Mouse (Mus musculus): ENCODE results near the gene Slamf6. TPM values are rescaled to one million over a fixed set of nuclear protein-coding genes. Genes with fewer than 3 reads are reported as not detected.

Gene Slamf6
- polyA plus RNA-seq, 1 experiment from 2014 or later = 7.2 TPM

- WGBS (ENCODE audit: insufficient replicate concordance) = 74% methylated on average over 3 of the region's 3 CpGs
- H3K4me1 ChIP-seq (ENCODE audit: insufficient read depth) = no peaks in the 10 kb centered on the region
Measured at GRCm38 (mm10) chr1:171924900-171925299, 7.6 kb downstream of the Slamf6 start.

GRCm38 (mm10) chr1:171933851-171934250 is 16.5 kb downstream of the Slamf6 start:
- H3K9ac ChIP-seq (replicated peaks) = no peak overlapping the region
- no peaks in the 10 kb centered on the region for H3K27me3 ChIP-seq (ENCODE audit: insufficient read depth, low read length)
- H3K4me1 ChIP-seq (ENCODE audit: insufficient read depth) = no peaks in the 10 kb centered on the region
- DNase-seq (no peak), ATAC-seq (no peak)
- H3K27ac ChIP-seq (ENCODE audit: low read depth) = no peak overlapping the region
- TF ChIP-seq CTCF (IDR thresholded peaks at IDR 0.05; ENCODE audit: low read depth) (no peak), EP300 (IDR thresholded peaks at IDR 0.05; ENCODE audit: low read depth) (no peak)
- H3K4me3 ChIP-seq (ENCODE audit: low read depth, low read length) = no peak overlapping the region
- no peak overlapping the region for H3K4me2 ChIP-seq (ENCODE audit: low read depth, low read length)
- no peaks in the 10 kb centered on the region for H3K9me3 ChIP-seq (ENCODE audit: low read length)
- 54% methylated on average over 3 of the region's 3 CpGs for WGBS (ENCODE audit: insufficient replicate concordance)
- no peaks in the 10 kb centered on the region for H3K36me3 ChIP-seq (replicated peaks; ENCODE audit: insufficient read depth, low read length)

More at GRCm38 (mm10) chr1:171924900-171925299, 7.6 kb downstream of the Slamf6 start:
- Histone ChIP-seq H3K36me3 (replicated peaks; ENCODE audit: insufficient read depth, low read length) (no peaks in the 10 kb centered on the region), H3K9ac (replicated peaks) (no peak overlapping the region), H3K27ac (ENCODE audit: low read depth) (no peak overlapping the region), H3K4me3 (ENCODE audit: low read depth, low read length) (no peak overlapping the region), H3K4me2 (ENCODE audit: low read depth, low read length) (no peak overlapping the region), H3K27me3 (ENCODE audit: insufficient read depth, low read length) (no peaks in the 10 kb centered on the region), H3K9me3 (ENCODE audit: low read length) (no peaks in the 10 kb centered on the region; the same call in 1 of the 2 replicates)
- ATAC-seq (no peak), DNase-seq (no peak)
- no peak for TF ChIP-seq EP300 (IDR thresholded peaks at IDR 0.05; ENCODE audit: low read depth)
- no peak for TF ChIP-seq CTCF (IDR thresholded peaks at IDR 0.05; ENCODE audit: low read depth)

GRCm38 (mm10) chr1:171938952-171939948 is 21.9 kb downstream of the Slamf6 start:
- WGBS (ENCODE audit: insufficient replicate concordance) = 67% methylated on average over 14 of the region's 14 CpGs
- ATAC-seq = no peak
- DNase-seq = no peak
- Histone ChIP-seq H3K36me3 (replicated peaks; ENCODE audit: insufficient read depth, low read length) (no peaks in the 10 kb centered on the region), H3K27ac (ENCODE audit: low read depth) (no peak overlapping the region), H3K4me1 (ENCODE audit: insufficient read depth) (no peaks in the 10 kb centered on the region), H3K4me3 (ENCODE audit: low read depth, low read length) (no peak overlapping the region), H3K4me2 (ENCODE audit: low read depth, low read length) (no peak overlapping the region), H3K9ac (replicated peaks) (no peak overlapping the region), H3K9me3 (ENCODE audit: low read length) (no peaks in the 10 kb centered on the region), H3K27me3 (ENCODE audit: insufficient read depth, low read length) (no peaks in the 10 kb centered on the region)
- no peak for TF ChIP-seq CTCF (IDR thresholded peaks at IDR 0.05; ENCODE audit: low read depth)
- TF ChIP-seq EP300 (IDR thresholded peaks at IDR 0.05; ENCODE audit: low read depth) = no peak

DNA sequence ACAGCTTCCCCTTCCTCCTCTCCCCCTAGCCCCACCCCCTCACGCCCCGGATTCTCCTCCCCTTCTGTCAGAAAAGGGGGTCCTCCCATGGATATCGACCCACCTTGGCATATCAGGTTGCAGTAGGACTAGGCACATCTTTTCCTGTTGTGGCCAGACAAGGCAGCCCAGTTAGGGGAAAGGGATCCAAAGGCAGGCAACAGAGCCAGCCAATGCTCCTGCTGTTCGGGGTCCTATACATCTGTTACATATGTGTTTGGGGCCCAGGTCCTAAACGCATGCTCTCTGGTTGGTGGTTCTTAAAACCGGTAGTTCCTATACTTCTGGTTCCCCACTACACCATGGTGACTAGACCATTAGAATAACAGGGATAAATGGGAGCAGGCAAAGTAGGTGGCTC is 23.3 kb downstream of the Slamf6 start:
- ATAC-seq (no peak), DNase-seq (no peak)
- H3K9ac ChIP-seq (replicated peaks) = no peak overlapping the region
- no peak for TF ChIP-seq CTCF (IDR thresholded peaks at IDR 0.05; ENCODE audit: low read depth)
- H3K4me3 ChIP-seq (ENCODE audit: low read depth, low read length) = no peak overlapping the region
- H3K9me3 ChIP-seq (ENCODE audit: low read length) = no peaks in the 10 kb centered on the region
- no peak overlapping the region for H3K4me2 ChIP-seq (ENCODE audit: low read depth, low read length)
- H3K36me3 ChIP-seq (replicated peaks; ENCODE audit: insufficient read depth, low read length) = no peaks in the 10 kb centered on the region
- 58% methylated on average over 6 of the region's 6 CpGs for WGBS (ENCODE audit: insufficient replicate concordance)
- H3K27me3 ChIP-seq (ENCODE audit: insufficient read depth, low read length) = no peaks in the 10 kb centered on the region
- H3K4me1 ChIP-seq (ENCODE audit: insufficient read depth) = no peaks in the 10 kb centered on the region
- no peak overlapping the region for H3K27ac ChIP-seq (ENCODE audit: low read depth)

GRCm38 (mm10) chr1:171946447-171946995 is 29.2 kb downstream of the Slamf6 start:
- H3K9me3 ChIP-seq (ENCODE audit: low read length) = no peaks in the 10 kb centered on the region
- H3K27me3 ChIP-seq (ENCODE audit: insufficient read depth, low read length) = no peaks in the 10 kb centered on the region
- no peak overlapping the region for H3K4me2 ChIP-seq (ENCODE audit: low read depth, low read length)
- ATAC-seq (no peak), DNase-seq (no peak)
- TF ChIP-seq CTCF (IDR thresholded peaks at IDR 0.05; ENCODE audit: low read depth) (no peak), EP300 (IDR thresholded peaks at IDR 0.05; ENCODE audit: low read depth) (no peak)
- H3K36me3 ChIP-seq (replicated peaks; ENCODE audit: insufficient read depth, low read length) = no peaks in the 10 kb centered on the region
- 66% methylated on average over 6 of the region's 6 CpGs for WGBS (ENCODE audit: insufficient replicate concordance)
- H3K9ac ChIP-seq (replicated peaks) = no peak overlapping the region
- H3K4me1 ChIP-seq (ENCODE audit: insufficient read depth) = no peaks in the 10 kb centered on the region
- H3K4me3 ChIP-seq (ENCODE audit: low read depth, low read length) = no peak overlapping the region
- no peak overlapping the region for H3K27ac ChIP-seq (ENCODE audit: low read depth)

- no peak for ATAC-seq
- no peak overlapping the region for H3K27ac ChIP-seq (ENCODE audit: low read depth)
- no peaks in the 10 kb centered on the region for H3K9me3 ChIP-seq (ENCODE audit: low read length)
- 71% methylated on average over 11 of the region's 11 CpGs for WGBS (ENCODE audit: insufficient replicate concordance)
- TF ChIP-seq CTCF (IDR thresholded peaks at IDR 0.05; ENCODE audit: low read depth) (no peak), EP300 (IDR thresholded peaks at IDR 0.05; ENCODE audit: low read depth) (no peak)
- no peak for DNase-seq
- H3K4me3 ChIP-seq (ENCODE audit: low read depth, low read length) = no peak overlapping the region
- no peaks in the 10 kb centered on the region for H3K4me1 ChIP-seq (ENCODE audit: insufficient read depth)
- H3K4me2 ChIP-seq (ENCODE audit: low read depth, low read length) = no peak overlapping the region
- no peak overlapping the region for H3K9ac ChIP-seq (replicated peaks)
- H3K27me3 ChIP-seq (ENCODE audit: insufficient read depth, low read length) = no peaks in the 10 kb centered on the region
- H3K36me3 ChIP-seq (replicated peaks; ENCODE audit: insufficient read depth, low read length) = no peaks in the 10 kb centered on the region
Measured at GRCm38 (mm10) chr1:171948161-171948945, 31.0 kb downstream of the Slamf6 start.

Measured in liver, postnatal 0 days (tissue).